Mouse (Mus musculus) embryonic facial prominence, embryonic 11.5 days (tissue): ENCODE results near the gene Ndrg3. TPM values are rescaled to one million over a fixed set of nuclear protein-coding genes. Genes with fewer than 3 reads are reported as not detected.
"Not testable (repeated sequence)": the region's sequence is repeated elsewhere in the genome, so short reads cannot be mapped to it uniquely, and the experiment has no call there.

Experiments
- ATAC-seq: fragments of 200-750 bp; cut with Nextera tagmentation; replicated peaks from 2 replicates; pipeline ENCODE4 v1.8.0; 2017; ENCODE audit warnings: low read depth; ENCODE audit not compliant: insufficient number of reproducible peaks, low FRiP score, low TSS enrichment
- DNase-seq: peaks from one replicate; pipeline ENCODE4 v3.0.0-alpha.2; 2015; ENCODE audit warnings: low spot score
- H3K27ac ChIP-seq: fragments of 300-500 bp; sonication (generic); replicated peaks from 2 replicates; pipeline ENCODE4 v1.5.1; 2014; ENCODE audit warnings: mild to moderate bottlenecking, low read depth, low read length, control low read depth
- H3K27me3 ChIP-seq: fragments of 300-500 bp; sonication (generic); 2 replicates; pipeline ENCODE4 v1.6.1; 2014; ENCODE audit warnings: mild to moderate bottlenecking, low read length, moderate library complexity, mixed read lengths; ENCODE audit not compliant: control insufficient read depth, insufficient read depth
- H3K36me3 ChIP-seq: fragments of 300-500 bp; sonication (generic); replicated peaks from 2 replicates; pipeline ENCODE4 v1.6.1; 2014; ENCODE audit warnings: low read depth, mild to moderate bottlenecking, low read length, moderate library complexity, mixed read lengths; ENCODE audit not compliant: control insufficient read depth, insufficient read depth
- H3K4me1 ChIP-seq: fragments of 300-500 bp; sonication (generic); 2 replicates; pipeline ENCODE4 v1.6.1; 2014; ENCODE audit warnings: low read length, mixed read lengths; ENCODE audit not compliant: control insufficient read depth, insufficient read depth
- H3K4me2 ChIP-seq: fragments of 300-500 bp; sonication (generic); 2 replicates; pipeline ENCODE4 v1.6.1; 2014; ENCODE audit warnings: low read depth, mild to moderate bottlenecking, control low read depth, low read length, moderate library complexity
- H3K4me3 ChIP-seq: fragments of 300-500 bp; sonication (generic); 2 replicates; pipeline ENCODE4 v1.5.1; 2014; ENCODE audit warnings: low read depth, low read length, control low read depth
- H3K9ac ChIP-seq: fragments of 300-500 bp; sonication (generic); replicated peaks from 2 replicates; pipeline ENCODE4 v1.6.1; 2014; ENCODE audit warnings: mild to moderate bottlenecking, control low read depth, low read length
- H3K9me3 ChIP-seq: fragments of 300-500 bp; sonication (generic); replicated peaks from 2 replicates; pipeline ENCODE4 v1.6.1; 2016; ENCODE audit warnings: mild to moderate bottlenecking, low read length, inconsistent platforms, mixed read lengths; ENCODE audit not compliant: control insufficient read depth
- WGBS: fragments of 180-500 bp; shearing (Covaris S2); extraction: QIAGEN DNeasy Blood & Tissue Kit; methylation state at CpG from one replicate; pipeline ENCODE4 v1.1.7; 2014; 5-methylcytosine and 5-hydroxymethylcytosine counted together
- polyA plus RNA-seq: library from polyadenylated mRNA; unstranded; fragments of >200 nt; fragmentation: Nextera tagmentation; extraction: Ambion mirVana; gene quantifications from 2 replicates; pipeline ENCODE4 v1.2.1, GENCODE M21; 2014

Gene Ndrg3
- polyA plus RNA-seq, 1 experiment from 2014 or later = 42.2 TPM

DNA sequence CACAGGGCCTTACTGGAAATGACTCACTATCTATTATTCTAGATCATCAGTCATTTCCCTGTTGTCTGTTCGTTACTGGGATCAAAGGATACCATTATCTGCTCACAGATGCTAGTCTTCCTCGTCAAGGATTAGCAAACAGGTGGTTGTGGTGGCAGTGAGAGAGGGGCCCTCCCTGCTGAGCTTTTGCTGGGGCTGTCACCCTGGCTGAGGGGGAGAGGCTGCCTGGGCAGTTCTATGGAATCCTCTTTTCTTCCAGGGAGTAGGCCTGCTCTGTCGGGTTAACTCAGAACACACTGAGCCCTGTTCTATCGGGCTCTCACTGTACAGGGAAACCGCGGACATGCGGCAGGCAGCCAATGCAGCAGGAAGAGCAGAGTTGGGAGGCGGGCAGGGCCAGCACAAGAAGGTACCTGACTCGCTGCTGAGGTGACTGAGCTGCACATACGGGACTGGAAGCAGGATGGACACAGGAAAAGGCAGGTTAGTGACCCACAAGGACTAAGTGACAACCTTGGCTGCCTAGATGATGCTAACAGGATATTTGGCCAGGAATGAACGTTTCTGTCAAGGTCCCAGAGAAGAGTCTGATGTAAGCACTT lies 62.2 kb downstream of the Ndrg3 start:
- H3K9ac ChIP-seq = no peak overlapping the region
- H3K4me3 ChIP-seq = no peak overlapping the region
- no peak overlapping the region for H3K27ac ChIP-seq
- H3K36me3 ChIP-seq = no peaks in the 10 kb centered on the region
- no peaks in the 10 kb centered on the region for H3K9me3 ChIP-seq
- H3K27me3 ChIP-seq = no peaks in the 10 kb centered on the region
- no peaks in the 10 kb centered on the region for H3K4me1 ChIP-seq
- ATAC-seq (no peak), DNase-seq (no peak)
- WGBS = 61% methylated on average over 11 of the region's 11 CpGs
- H3K4me2 ChIP-seq = no peak overlapping the region

DNA sequence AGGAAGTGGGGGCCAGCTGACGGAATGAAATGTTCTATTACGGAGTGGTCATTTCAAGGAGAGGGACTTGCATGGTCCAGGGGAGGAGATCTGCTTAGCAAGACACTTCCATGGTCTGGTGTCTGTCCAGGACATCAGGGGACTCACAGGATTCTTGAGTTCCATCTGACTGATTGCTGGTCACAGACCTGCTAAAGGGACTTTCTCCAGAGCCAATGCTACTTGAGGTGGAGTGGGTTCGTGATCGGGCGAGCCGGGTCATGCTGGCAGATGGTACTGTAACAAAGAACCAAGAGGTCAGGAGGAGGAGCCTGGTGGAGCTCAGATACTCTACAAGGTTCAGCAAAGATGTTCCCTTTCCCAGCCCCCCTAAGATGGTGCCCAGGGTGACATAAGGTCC lies 63.2 kb downstream of the Ndrg3 start:
- DNase-seq (no peak), ATAC-seq (no peak)
- 92% methylated on average over 6 of the region's 6 CpGs for WGBS

GRCm38 (mm10) chr2:156927663-156928062 lies 64.2 kb downstream of the Ndrg3 start:
- Histone ChIP-seq H3K36me3 (no peaks in the 10 kb centered on the region), H3K27ac (no peak overlapping the region), H3K4me1 (no peaks in the 10 kb centered on the region), H3K27me3 (no peaks in the 10 kb centered on the region), H3K9me3 (no peaks in the 10 kb centered on the region), H3K4me3 (no peak overlapping the region), H3K4me2 (no peak overlapping the region), H3K9ac (no peak overlapping the region)
- ATAC-seq = no peak
- 85% methylated on average over 6 of the region's 6 CpGs for WGBS
- no peak for DNase-seq

More for the DNA sequence above, 63.2 kb downstream of the Ndrg3 start:
- H3K4me3 ChIP-seq = no peak overlapping the region
- no peaks in the 10 kb centered on the region for H3K4me1 ChIP-seq
- H3K27ac ChIP-seq = no peak overlapping the region
- H3K4me2 ChIP-seq = no peak overlapping the region
- H3K36me3 ChIP-seq = no peaks in the 10 kb centered on the region
- no peaks in the 10 kb centered on the region for H3K27me3 ChIP-seq
- no peak overlapping the region for H3K9ac ChIP-seq
- no peaks in the 10 kb centered on the region for H3K9me3 ChIP-seq

DNA sequence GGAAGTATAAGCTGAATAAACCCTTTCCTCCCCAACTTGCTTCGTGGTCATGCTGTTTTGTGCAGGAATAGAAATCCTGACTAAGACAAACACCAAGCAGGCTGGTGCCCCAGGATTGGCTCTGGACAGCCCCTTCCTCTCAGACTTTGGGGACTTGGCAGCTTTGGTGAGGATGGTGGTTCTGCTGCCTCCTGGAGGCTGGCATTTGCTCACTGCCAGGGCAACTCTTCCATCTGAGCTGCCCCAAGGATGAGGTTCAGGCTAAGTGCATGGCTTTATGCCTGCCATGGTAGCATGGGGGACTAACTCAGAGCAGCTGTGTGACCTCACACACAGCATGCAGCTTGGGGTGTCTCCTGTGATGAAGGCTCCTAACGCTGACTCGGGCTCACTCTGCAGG lies 66.2 kb downstream of the Ndrg3 start:
- H3K4me1 ChIP-seq, ATAC-seq, DNase-seq, H3K4me2 ChIP-seq, H3K9ac ChIP-seq, H3K9me3 ChIP-seq, H3K27me3 ChIP-seq, H3K36me3 ChIP-seq, H3K4me3 ChIP-seq, H3K27ac ChIP-seq: not testable (repeated sequence)
- WGBS = 82% methylated on average over 3 of the region's 3 CpGs

DNA sequence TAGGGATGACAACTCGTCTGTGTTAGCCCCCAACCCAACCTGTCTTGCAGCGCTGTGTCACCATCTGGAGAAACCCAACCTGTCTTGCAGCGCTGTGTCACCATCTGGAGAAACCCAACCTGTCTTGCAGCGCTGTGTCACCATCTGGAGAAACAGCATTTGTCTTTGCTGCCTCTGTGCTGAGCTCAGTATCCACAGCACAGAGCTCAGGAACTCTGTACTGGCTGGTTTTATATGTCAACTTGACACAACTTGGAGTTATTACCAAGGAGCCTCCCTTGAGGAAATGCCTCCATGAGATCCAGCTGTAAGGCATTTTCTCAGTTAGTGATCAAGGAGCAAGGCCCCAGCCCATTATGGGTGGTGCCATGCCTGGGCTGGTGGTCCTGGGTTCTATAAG lies 66.8 kb downstream of the Ndrg3 start:
- not testable (repeated sequence) for DNase-seq, H3K36me3 ChIP-seq, H3K9ac ChIP-seq, H3K27ac ChIP-seq, H3K4me3 ChIP-seq, H3K27me3 ChIP-seq, H3K9me3 ChIP-seq, H3K4me2 ChIP-seq, ATAC-seq, H3K4me1 ChIP-seq
- WGBS = 92% methylated on average over 4 of the region's 4 CpGs

DNA sequence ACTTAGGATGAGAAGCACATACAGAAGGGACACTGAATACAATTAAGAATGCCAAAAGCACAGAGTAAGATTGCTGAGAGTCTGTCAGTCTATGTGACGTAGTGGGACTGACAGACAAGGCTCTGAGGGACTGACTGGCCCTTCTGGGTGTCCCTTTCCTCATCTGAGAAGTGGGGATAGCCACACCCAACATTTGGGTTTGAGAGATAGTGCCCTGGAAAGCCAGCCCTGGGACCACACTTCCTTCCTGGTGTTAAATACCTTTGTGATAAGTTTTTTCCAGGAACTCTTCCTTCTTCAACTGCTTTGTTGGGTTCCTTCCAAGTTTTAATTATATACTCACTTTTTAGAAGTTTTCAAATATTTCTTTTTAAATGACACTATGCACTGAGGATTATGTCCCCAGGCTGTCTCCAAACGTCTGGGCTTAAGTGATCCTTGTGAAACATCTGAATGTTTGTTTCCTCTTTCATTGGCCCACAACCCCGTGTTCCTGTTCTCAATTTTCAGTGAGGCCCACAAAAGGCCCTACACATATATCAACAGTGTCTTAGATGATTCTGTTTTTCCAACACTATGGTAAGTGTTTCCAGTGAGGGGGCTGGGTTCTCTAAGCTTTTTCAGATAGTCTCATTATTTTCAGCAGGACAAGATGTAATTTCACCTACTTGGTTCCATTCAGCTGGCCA lies 67.5 kb downstream of the Ndrg3 start:
- Histone ChIP-seq H3K27me3 (no peaks in the 10 kb centered on the region), H3K9me3 (no peaks in the 10 kb centered on the region), H3K4me1 (no peaks in the 10 kb centered on the region), H3K4me2 (no peak overlapping the region), H3K27ac (no peak overlapping the region), H3K36me3 (no peaks in the 10 kb centered on the region), H3K4me3 (no peak overlapping the region), H3K9ac (no peak overlapping the region)
- 48% methylated on average over 3 of the region's 3 CpGs for WGBS
- no peak for DNase-seq
- no peak for ATAC-seq

- Histone ChIP-seq H3K4me2 (no peak overlapping the region), H3K4me1 (no peaks in the 10 kb centered on the region), H3K4me3 (no peak overlapping the region), H3K9ac (no peak overlapping the region), H3K27me3 (no peaks in the 10 kb centered on the region), H3K9me3 (no peaks in the 10 kb centered on the region), H3K27ac (no peak overlapping the region), H3K36me3 (no peaks in the 10 kb centered on the region)
- no peak for ATAC-seq
- WGBS = 87% methylated on average over 5 of the region's 5 CpGs
- DNase-seq = no peak
Measured at GRCm38 (mm10) chr2:156923057-156923456, 68.8 kb downstream of the Ndrg3 start.

DNA sequence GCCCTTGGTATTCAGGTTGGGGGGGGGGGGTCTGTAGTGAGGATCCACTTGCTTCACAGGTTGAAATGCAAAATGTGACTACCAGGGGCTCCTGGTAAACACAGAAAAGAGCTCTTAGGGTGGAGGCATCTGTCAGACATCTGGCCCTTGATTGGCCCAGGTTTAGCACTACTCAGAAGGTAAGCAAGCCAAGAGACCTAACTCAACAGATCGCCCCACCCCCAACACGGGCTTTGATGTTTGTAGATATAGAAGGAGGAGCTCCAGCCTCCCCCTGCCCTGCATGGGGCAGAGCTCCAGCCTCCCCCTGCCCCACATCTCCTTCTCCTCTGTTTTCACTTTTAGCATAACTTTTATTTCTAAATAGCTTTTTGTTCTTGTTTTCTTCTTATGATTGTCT lies 72.1 kb downstream of the Ndrg3 start:
- Histone ChIP-seq H3K4me3 (no peak overlapping the region), H3K27me3 (no peaks in the 10 kb centered on the region), H3K27ac (no peak overlapping the region), H3K4me1 (no peaks in the 10 kb centered on the region), H3K36me3 (no peaks in the 10 kb centered on the region), H3K9me3 (no peaks in the 10 kb centered on the region), H3K4me2 (no peak overlapping the region), H3K9ac (no peak overlapping the region)
- ATAC-seq (no peak), DNase-seq (no peak)
- 59% methylated on average over 2 of the region's 2 CpGs for WGBS
